Mouse (Mus musculus): Measurements from ENCODE around the gene Pla2g3.

Pla2g3 gene

GRCm38 (mm10) chr11:3521339-3522224, 33.5 kb downstream of the Pla2g3 start:
- no peak for DNase-seq

- DNase-seq, result no peak
Observed at GRCm38 (mm10) chr11:3522285-3523000, 34.4 kb downstream of the Pla2g3 start.

GRCm38 (mm10) chr11:3523840-3524582, 35.9 kb downstream of the Pla2g3 start:
- DNase-seq, result no peak

GRCm38 (mm10) chr11:3525560-3525959, 37.5 kb downstream of the Pla2g3 start:
- no peak for DNase-seq

GRCm38 (mm10) chr11:3526207-3526606, 38.1 kb downstream of the Pla2g3 start:
- no peak for DNase-seq

GRCm38 (mm10) chr11:3526979-3527738, 39.1 kb downstream of the Pla2g3 start:
- DNase-seq, result no peak

GRCm38 (mm10) chr11:3527766-3528165, 39.7 kb downstream of the Pla2g3 start:
- no peak for DNase-seq

- no peak for DNase-seq
Observed at GRCm38 (mm10) chr11:3528208-3528607, 40.1 kb downstream of the Pla2g3 start.

- no peak for DNase-seq
Observed at GRCm38 (mm10) chr11:3529476-3530252, 41.6 kb downstream of the Pla2g3 start.

GRCm38 (mm10) chr11:3530731-3531130, 42.6 kb downstream of the Pla2g3 start:
- no peak for DNase-seq

GRCm38 (mm10) chr11:3531634-3532033, 43.5 kb downstream of the Pla2g3 start:
- DNase-seq, result no peak

- DNase-seq, result no peak
Observed at GRCm38 (mm10) chr11:3532101-3532931, 44.2 kb downstream of the Pla2g3 start.

GRCm38 (mm10) chr11:3533406-3533932, 45.4 kb downstream of the Pla2g3 start:
- no peak for DNase-seq

GRCm38 (mm10) chr11:3534956-3535355, 46.9 kb downstream of the Pla2g3 start:
- DNase-seq, result no peak

- peak; percentile 90 for DNase-seq
Observed at GRCm38 (mm10) chr11:3535406-3535986, 47.4 kb downstream of the Pla2g3 start.

GRCm38 (mm10) chr11:3536082-3536481, 48.0 kb downstream of the Pla2g3 start:
- DNase-seq, result no peak

- DNase-seq, result no peak
Observed at GRCm38 (mm10) chr11:3536745-3537333, 48.8 kb downstream of the Pla2g3 start.

GRCm38 (mm10) chr11:3537711-3538110, 49.6 kb downstream of the Pla2g3 start:
- no peak for DNase-seq

- no peak for DNase-seq
Observed at GRCm38 (mm10) chr11:3538341-3538740, 50.3 kb downstream of the Pla2g3 start.

All from right cerebral cortex, postnatal 25 days (tissue).